Comparison of ENCODE assay signal across 7 mouse cellular contexts in the genomic region with DNA sequence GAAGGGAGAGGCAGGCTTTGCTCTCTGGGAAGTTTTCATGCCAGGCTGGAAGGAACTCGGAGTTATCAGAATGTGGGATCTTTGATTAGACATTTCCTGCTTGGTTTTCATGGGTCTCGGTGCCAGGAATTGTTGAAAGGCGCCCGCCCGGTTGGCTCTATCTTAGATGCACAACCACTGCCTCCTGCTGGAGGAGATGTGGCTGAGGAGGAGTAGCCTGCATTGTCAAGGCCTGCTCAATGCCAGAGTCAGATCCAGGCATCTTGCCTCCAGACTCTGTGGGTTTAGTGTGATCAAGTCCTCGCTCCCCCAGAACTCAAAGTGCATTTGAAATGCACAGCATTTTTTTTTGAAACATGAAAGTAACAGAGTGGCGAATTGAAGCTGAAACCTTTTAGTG.
DNase-seq lines count a peak whose midpoint lies in the region; ATAC-seq and TF ChIP-seq lines count a peak whose summit lies in the region.

No protein-coding gene starts in this region.

- no peaks in the 10 kb centered on the region for H3K36me3 ChIP-seq in liver, adult 2 months (ENCODE audit: control insufficient read depth, insufficient read depth, low read length)
- 0 out of 2 replicates have a peak, but pooled peaks cover 2% of the 10 kb centered on the region for H3K36me3 ChIP-seq in liver, embryonic 11.5 days (ENCODE audit: control insufficient read depth, insufficient read depth, low read length)
- H3K36me3 ChIP-seq in liver, embryonic 14.5 days (replicated peaks; ENCODE audit: control insufficient read depth, insufficient read depth, low read depth), result no peaks in the 10 kb centered on the region

- 75% methylated on average over 7 of the region's 7 CpGs for WGBS in liver, adult 2 months
- 50% methylated on average over 7 of the region's 7 CpGs for WGBS in liver, embryonic 11.5 days
- 34% methylated on average over 7 of the region's 7 CpGs for WGBS in liver, embryonic 14.5 days (ENCODE audit: insufficient replicate concordance)

- no peak for ATAC-seq in liver, embryonic 11.5 days (replicated peaks; ENCODE audit: low FRiP score)
- no peak for ATAC-seq in liver, embryonic 14.5 days (ENCODE audit: insufficient read depth)
- ATAC-seq in frontal cortex, adult (ENCODE audit: low TSS enrichment), result no peak
- no peak for ATAC-seq in monocyte, adult 5-6 weeks (replicated peaks; ENCODE audit: insufficient number of reproducible peaks, low FRiP score, low TSS enrichment, poor library complexity, severe bottlenecking)

- peak; percentile 36 for TF ChIP-seq CTCF in liver, adult 2 months (IDR thresholded peaks at IDR 0.05; ENCODE audit: low read depth, low read length)
- TF ChIP-seq CTCF in liver, embryonic 14.5 days (IDR thresholded peaks at IDR 0.05; ENCODE audit: low read depth), result peak; percentile 44

- H3K9me3 ChIP-seq in liver, embryonic 11.5 days (ENCODE audit: control insufficient read depth, low read length), result no peaks in the 10 kb centered on the region; the same call in 1 of the 2 replicates
- H3K9me3 ChIP-seq in liver, embryonic 14.5 days (ENCODE audit: control insufficient read depth, low read length), result no peaks in the 10 kb centered on the region

- no peak overlapping the region for H3K9ac ChIP-seq in liver, adult 2 months (ENCODE audit: low read depth, low read length)
- no peak overlapping the region for H3K9ac ChIP-seq in liver, embryonic 11.5 days (ENCODE audit: low read depth, low read length)
- no peak overlapping the region for H3K9ac ChIP-seq in liver, embryonic 14.5 days (replicated peaks)

- no peaks in the 10 kb centered on the region for H3K27me3 ChIP-seq in liver, adult 2 months (ENCODE audit: control insufficient read depth, insufficient read depth, low read length)
- H3K27me3 ChIP-seq in liver, embryonic 11.5 days (replicated peaks; ENCODE audit: control insufficient read depth, insufficient read depth, low read length), result no peaks in the 10 kb centered on the region
- H3K27me3 ChIP-seq in liver, embryonic 14.5 days (ENCODE audit: control insufficient read depth, insufficient read depth, low read length), result no peaks in the 10 kb centered on the region

- no peak overlapping the region for H3K27ac ChIP-seq in liver, adult 2 months (replicated peaks; ENCODE audit: insufficient read depth, low read depth, low read length)
- no peak overlapping the region for H3K27ac ChIP-seq in liver, embryonic 11.5 days (ENCODE audit: low read depth, low read length)
- H3K27ac ChIP-seq in liver, embryonic 14.5 days, result no peak overlapping the region

- TF ChIP-seq EP300 in liver, embryonic 14.5 days (IDR thresholded peaks at IDR 0.05; ENCODE audit: low read depth), result no peak

- H3K4me2 ChIP-seq in liver, embryonic 11.5 days, result no peak overlapping the region
- no peak overlapping the region for H3K4me2 ChIP-seq in liver, embryonic 14.5 days (ENCODE audit: low read depth)

- no peak overlapping the region for H3K4me3 ChIP-seq in liver, adult 2 months (ENCODE audit: insufficient read depth, low read depth, low read length)
- no peak overlapping the region for H3K4me3 ChIP-seq in liver, embryonic 11.5 days (ENCODE audit: low read depth, low read length)
- H3K4me3 ChIP-seq in liver, embryonic 14.5 days (ENCODE audit: insufficient read depth in 1 of 2, low read depth in 2 of 2, low read length in 2 of 2), result no peak overlapping the region

- no peaks in the 10 kb centered on the region for H3K4me1 ChIP-seq in liver, adult 2 months (ENCODE audit: control insufficient read depth, insufficient read depth, low read length)
- H3K4me1 ChIP-seq in liver, embryonic 11.5 days (replicated peaks; ENCODE audit: control insufficient read depth, insufficient read depth, low read length), result no peaks in the 10 kb centered on the region
- no peaks in the 10 kb centered on the region for H3K4me1 ChIP-seq in liver, embryonic 14.5 days (replicated peaks; ENCODE audit: control insufficient read depth in 2 of 2, insufficient read depth in 2 of 2, low read length in 1 of 2)

- no peaks in the 10 kb centered on the region for H3K79me2 ChIP-seq in liver, adult 2 months (ENCODE audit: control insufficient read depth, insufficient read depth, low read length)

- no peak for TF ChIP-seq POLR2A in liver, adult 2 months (IDR thresholded peaks at IDR 0.05; ENCODE audit: extremely low read depth, insufficient read depth, low read length)

- DNase-seq in liver, adult 2 months (ENCODE audit: extremely low read depth, low read depth, low spot score), result peak; percentile 4
- DNase-seq in liver, embryonic 11.5 days (ENCODE audit: low spot score), result no peak
- DNase-seq in NIH3T3 (ENCODE audit: low read depth), result peak; percentile 65
- DNase-seq in embryo, embryonic 9.5 days (ENCODE audit: extremely low spot score), result peak; percentile 22
- no peak for DNase-seq in liver, embryonic 14.5 days (ENCODE audit: low read depth in 3 of 3, low spot score in 3 of 3)

Comparison
In these comparisons a context has a peak if more than half of its experiments do, and no peak if none do; other contexts are left out.
1. DNase-seq: peak in liver, adult 2 months (single experiment), NIH3T3 (single experiment) and embryo, embryonic 9.5 days (single experiment); none in liver, embryonic 11.5 days (single experiment) and liver, embryonic 14.5 days (0 of 3).